Mouse (Mus musculus) cerebellum, postnatal 10 days (tissue): ENCODE measurements at regions not wholly inside any gene's neighbourhood (a gene's known extent, or its start where the extent isn't known, plus 50 kb on each side); places are given as distances from the start of the nearest gene placed in this dataset.
A peak's percentile ranks its signal among the peaks of the same experiment; 100 is the strongest.

Source experiments
- DNase-seq, 2 experiments: peaks; one replicate each; pipeline ENCODE4 v3.0.0; 2021; ENCODE audit warnings: mixed read lengths in 2 of 2

- DNase-seq: no peak
Observed at GRCm38 (mm10) chr13:69303316-69303715, 230.2 kb upstream of the Nsun2 start.

GRCm38 (mm10) chr13:69330412-69331000 is 203.0 kb upstream of the Nsun2 start:
- DNase-seq: no peak

DNA sequence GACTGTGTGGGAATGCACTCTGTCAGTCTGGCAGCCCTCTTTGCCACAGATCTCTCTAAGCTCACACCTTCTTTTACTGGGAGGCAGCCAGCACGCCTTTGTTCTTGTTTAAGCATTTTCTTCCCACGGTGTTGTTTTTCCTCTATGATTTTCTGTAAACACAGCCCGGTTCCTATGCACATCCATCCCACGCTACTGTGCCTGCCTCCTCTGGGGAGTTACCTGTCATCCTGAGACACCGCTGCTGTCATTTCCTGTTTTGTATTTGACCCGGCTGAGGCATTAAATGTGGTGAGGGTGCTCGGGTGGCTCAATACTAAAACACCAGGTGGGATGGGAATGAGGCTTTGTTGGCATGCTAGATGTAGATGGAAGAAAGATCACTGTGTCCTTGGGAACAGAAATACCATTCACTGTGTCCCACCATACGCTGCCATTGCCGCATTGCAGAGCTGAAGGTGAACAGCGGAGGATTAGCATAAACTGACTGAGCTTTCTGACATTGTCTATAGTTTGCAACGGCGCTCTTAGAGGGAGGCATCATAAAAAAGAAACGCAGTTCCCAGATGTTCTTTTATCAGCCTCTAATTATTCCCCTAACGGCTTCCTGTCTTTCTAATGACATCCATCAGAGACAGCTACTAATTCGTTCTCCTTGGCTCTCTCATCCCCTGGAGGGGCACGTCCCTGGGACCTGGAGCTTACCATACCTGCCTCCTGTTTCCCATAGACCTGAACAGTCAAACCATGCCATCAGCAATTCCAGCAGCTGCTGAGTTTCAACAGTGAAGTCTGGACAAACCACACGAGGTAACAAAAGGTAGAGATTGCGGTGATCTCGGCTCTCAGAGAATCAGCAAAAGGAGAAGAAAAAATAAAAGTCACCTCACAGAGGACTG is 201.8 kb upstream of the Nsun2 start:
- no peak for DNase-seq

DNA sequence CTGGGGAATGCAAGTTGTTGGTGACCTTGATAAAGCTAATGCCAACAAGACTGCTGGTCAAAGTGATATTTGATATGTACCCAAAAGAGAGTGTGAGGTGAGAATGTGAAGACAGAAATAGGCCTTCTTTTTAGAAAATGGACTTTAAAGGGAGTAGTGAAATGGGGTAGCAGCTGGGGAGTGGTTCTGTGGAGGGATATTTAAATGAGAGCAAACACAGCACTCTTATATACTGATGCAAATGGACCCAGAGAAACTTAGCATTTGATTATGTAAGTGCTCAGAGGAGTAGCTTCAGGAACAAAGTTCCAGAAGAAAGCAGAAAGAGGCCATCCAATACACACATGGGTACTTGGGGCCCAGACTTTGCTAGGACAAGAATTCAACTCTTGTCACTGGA is 189.7 kb upstream of the Nsun2 start:
- no peak for DNase-seq

- DNase-seq: peak; percentile 3 to 13
Observed at GRCm38 (mm10) chr13:69357435-69357834, 176.1 kb upstream of the Nsun2 start.

GRCm38 (mm10) chr13:69365880-69366490 is 167.6 kb upstream of the Nsun2 start:
- DNase-seq: no peak

GRCm38 (mm10) chr13:69373101-69373815 is 160.3 kb upstream of the Nsun2 start:
- DNase-seq: no peak

DNA sequence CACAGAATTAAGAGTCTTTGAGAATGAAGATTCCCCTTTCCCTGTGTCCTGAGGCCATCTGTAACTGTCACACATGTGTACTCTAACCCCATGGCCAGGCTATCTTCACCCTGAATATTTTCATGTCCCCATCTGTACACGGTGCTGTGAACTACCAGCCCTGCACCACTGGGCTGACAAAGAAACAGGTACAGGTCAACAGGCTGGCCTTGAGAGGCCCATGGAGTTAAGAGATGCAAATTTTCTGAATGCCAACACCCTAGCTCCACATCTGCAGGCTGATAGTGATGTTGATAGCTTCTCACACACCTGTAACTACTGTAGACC is 159.8 kb upstream of the Nsun2 start:
- DNase-seq: no peak

- no peak for DNase-seq
Observed at GRCm38 (mm10) chr13:69380403-69380802, 153.1 kb upstream of the Nsun2 start.

DNA sequence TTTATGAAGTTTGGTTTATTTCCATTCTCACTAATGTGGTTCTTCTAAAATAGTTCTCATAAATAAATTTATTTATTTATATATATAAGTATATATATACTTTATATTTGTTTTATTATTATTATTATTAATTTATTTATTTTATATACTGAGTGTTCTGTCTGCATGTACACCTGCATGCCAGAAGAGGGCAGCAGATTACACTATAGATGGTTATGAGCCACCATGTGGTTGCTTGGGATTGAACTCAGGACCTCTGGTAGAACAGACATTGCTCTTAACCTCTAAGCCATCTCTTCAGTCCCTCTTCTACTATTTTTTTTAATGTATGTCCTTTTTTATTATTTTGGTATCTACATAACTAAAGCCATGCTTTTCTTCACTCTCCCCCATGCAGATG is 148.8 kb upstream of the Nsun2 start:
- DNase-seq: peak in 1 of 2 experiments; percentile 7

- DNase-seq: no peak
Observed at GRCm38 (mm10) chr13:69392917-69393827, 140.4 kb upstream of the Nsun2 start.

- DNase-seq: no peak
Observed at GRCm38 (mm10) chr13:69394544-69394943, 139.0 kb upstream of the Nsun2 start.

DNA sequence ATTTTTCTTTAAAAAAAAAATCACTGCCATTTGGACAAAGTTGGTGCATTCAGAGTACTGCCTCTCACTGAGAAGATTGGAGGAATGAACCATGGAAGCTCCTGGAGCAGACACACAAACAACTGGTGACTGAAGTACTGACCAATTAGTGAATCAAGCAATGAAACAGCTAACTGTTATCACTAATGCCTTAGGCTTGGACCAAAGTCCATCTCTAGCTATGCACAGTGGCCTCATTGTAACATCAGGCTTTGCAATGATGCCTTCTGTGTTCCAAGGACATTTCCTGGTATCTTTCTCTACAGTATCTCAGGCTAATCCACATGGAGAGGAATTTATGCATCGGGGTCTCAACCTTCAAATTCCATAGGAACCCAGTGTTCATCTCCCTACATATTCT is 123.2 kb upstream of the Nsun2 start:
- DNase-seq: no peak

DNA sequence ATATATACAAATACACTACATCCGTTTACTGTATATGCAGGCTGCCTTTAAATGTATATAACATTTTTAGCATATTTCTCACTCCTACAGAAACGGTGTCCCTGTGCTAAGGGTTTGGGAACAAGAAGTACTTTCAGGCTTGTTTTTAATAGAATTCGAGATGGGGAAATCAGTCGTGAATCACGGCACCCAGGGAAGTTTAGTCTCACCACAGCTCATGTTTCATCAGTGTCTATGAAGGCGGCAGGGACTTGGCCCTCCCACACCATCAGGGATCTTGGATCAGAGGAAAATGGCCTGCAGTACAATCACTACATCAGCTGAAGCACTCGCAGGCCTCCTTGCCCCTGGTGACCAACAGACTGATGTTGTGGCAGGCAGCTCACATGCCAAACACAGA is 118.7 kb upstream of the Nsun2 start:
- no peak for DNase-seq

GRCm38 (mm10) chr13:69416726-69417125 is 116.8 kb upstream of the Nsun2 start:
- DNase-seq: no peak

DNA sequence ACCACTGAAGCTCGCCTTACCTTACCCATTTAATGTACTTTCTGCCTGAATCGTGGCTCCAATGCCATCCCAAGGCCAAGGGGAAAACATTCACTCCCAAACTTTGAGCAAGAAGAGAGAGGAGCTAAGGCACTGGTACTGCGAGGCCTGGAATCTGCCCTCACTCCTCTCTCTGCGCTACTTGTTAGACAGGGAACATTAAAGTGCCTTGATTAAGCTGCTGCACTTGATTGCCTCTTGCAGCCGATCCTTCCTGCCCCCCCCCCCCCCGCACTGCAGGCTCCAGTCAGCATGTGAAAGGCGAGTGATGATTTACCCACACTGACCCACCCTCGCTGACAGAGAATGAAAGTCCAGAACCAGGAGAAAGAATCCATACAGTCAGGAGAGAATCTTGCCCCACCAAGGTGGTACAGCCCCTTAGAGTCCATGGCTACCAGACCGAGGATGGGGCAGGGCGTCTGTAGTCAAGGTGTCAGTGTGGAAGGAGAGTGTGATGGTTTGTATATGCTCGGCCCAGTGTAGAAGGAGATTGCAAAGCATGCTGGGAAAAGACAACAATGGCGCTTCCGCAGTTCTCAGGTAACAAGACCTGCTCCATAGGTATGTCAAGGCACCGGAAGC is 115.6 kb upstream of the Nsun2 start:
- no peak for DNase-seq

DNA sequence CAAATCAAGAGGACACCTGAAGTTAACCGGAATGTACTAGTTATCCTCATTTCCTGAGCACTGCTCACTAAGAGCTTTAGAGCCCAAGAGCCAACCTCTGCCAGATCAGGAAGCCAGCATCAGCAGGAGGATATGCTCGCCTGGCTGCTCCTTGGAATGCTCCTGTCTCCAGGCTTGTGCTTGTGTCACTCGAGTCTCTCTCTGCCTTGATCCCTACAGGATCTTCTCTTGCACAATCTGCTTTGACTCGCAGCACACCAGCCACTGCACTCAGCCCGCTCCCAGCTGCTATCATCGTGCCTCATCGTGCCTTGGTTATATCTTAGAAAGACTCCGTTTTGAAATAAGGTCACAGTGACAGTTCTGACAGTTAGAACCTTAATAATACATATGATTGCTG is 113.4 kb upstream of the Nsun2 start:
- DNase-seq: no peak

DNA sequence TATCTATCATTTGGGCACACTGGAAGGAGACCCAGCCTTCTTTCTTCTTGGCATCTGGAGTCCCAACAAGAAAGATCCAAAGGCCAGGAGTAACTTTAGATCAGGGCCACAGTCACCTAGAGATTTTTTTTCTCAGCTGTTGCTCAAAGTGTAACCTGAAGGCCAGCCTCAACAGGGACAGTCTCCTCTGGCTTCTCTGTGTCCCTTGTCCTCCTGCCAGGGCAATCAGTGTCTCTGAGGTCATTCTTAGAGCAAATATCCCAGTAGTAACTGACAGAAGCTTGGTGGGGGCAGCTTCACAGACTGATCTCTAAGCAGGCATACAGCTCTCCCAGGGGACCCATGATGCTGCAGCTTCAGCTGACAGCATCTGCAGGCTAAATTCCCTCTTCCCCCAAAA is 111.6 kb upstream of the Nsun2 start:
- no peak for DNase-seq

DNA sequence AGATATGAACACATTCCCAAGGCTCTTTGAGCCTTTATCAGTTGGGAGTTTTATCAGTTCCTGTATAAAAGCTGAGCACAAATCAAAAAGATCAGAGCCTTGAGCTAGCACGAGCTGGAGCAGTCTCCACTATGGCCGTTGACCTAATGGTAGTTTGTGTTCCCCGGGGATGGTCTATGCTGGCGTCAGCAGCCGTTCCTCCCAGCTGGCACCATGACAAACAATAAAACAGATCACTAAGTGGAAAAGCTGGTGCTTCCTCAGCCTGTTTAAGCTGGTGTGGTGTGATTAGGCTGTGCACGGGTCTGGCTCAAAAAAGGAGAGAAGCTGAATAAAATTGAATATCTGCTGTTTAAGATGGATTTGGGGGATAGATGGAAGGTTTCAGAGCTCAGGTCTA is 107.4 kb upstream of the Nsun2 start:
- DNase-seq: peak; percentile 43 to 48

DNA sequence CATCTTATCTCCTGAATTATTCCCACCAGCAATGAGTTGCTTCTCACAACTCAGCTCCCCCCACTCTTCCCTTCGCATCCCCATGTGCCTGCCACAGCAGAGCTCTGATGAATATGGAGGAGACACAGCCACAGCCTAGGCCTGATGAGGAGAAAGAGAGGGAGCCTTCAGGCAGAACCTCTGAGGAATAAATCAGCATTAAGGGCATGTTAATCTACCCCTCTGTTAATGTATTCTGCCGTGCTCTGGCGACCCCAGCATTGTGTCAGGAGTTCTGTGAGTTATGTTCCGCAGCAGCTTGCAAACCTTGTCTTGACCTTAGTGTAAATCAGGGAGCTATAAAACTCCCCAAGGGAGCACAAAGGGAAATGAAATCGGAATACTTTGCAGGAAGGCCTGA is 104.0 kb upstream of the Nsun2 start:
- DNase-seq: no peak

DNA sequence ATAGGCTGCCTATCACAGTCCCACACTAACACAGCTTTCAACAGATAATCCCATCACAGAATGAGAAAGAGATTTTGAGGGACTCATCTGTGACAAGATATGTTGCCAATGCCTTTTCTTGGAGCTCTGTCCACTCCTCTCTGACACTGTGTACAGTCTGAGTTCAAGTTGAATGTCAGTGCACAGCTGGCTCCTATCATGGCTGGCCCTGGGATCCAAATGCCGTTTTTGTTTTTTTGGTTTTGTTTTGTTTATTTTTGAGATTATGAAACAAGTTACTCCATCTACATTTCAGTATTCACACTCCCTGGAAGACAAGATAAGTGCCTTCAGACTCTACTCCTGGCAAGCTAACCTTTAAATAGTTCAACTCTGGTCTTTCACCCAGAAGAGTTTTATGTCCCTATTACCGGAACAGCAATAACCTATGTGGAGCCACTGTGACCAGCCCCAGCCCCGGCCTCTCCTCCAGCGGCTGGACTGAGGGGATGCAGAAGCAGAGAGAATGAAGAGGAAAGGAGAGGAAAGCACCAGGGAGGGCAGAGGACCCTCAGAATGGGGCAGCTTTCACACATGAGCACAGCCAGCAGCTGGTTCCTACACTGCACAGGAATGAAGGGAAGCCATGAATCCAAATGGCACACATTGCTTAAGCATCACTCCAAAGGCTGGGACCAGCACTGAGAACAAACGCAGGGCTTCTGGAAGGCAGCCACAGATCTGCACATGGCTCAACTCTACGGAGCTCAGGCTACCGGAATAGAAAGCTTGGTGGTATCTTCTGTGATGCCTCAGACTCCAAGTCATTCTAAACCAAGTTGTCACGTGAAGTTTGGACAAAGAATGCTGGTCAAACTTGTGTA is 99.9 kb upstream of the Nsun2 start:
- no peak for DNase-seq
